Mouse (Mus musculus) liver (tissue): Measurements from ENCODE around the gene Ldlr.
A peak's percentile ranks its signal among the peaks of the same experiment; 100 is the strongest.
"Not testable (repeated sequence)": the region's sequence is repeated elsewhere in the genome, so short reads cannot be mapped to it uniquely, and the experiment has no call there.

ENCODE experiments used
- DNase-seq: peaks from one replicate; pipeline ENCODE4 v3.0.0-alpha.2; 2020; ENCODE audit warnings: mixed read lengths

Gene Ldlr

GRCm38 (mm10) chr9:21793507-21793906, 70.2 kb downstream of the Ldlr start:
- DNase-seq = not testable (repeated sequence)

GRCm38 (mm10) chr9:21794344-21794834, 71.1 kb downstream of the Ldlr start:
- no peak for DNase-seq

- DNase-seq = no peak
Observed at GRCm38 (mm10) chr9:21794925-21795324, 71.6 kb downstream of the Ldlr start.

- DNase-seq = no peak
Observed at GRCm38 (mm10) chr9:21795579-21795978, 72.3 kb downstream of the Ldlr start.

GRCm38 (mm10) chr9:21796259-21796658, 73.0 kb downstream of the Ldlr start:
- no peak for DNase-seq

- DNase-seq = no peak
Observed at GRCm38 (mm10) chr9:21796919-21797318, 73.6 kb downstream of the Ldlr start.

GRCm38 (mm10) chr9:21797921-21798344, 74.7 kb downstream of the Ldlr start:
- DNase-seq = peak; percentile 74

GRCm38 (mm10) chr9:21798345-21799009, 75.2 kb downstream of the Ldlr start, which contains the start of gene Kank2:
TSS of gene Kank2 (minus strand) at chr9:21798744.
- peak; percentile 88 for DNase-seq

GRCm38 (mm10) chr9:21799010-21799350, 75.7 kb downstream of the Ldlr start:
- DNase-seq = no peak
